Comparison of ENCODE assay signal across 9 mouse cellular contexts in genomic region chr11:50887390-50888128, GRCm38 (mm10). TPM values are rescaled to one million over a fixed set of nuclear protein-coding genes. Genes with fewer than 3 reads are reported as not detected.
DNase-seq lines count a peak whose midpoint lies in the region; ATAC-seq lines count a peak whose summit lies in the region.
"Had no signal": no experiment of that assay in that cellular context is flagged by ENCODE, and none has a peak within 500 bp of the region (broad histone marks: within the 10 kb centered on the region; RNA-seq: fewer than 3 reads in every experiment).

Zfp454 (minus strand) TSS chr11:50887651.

- H3K4me3 ChIP-seq in liver, embryonic 15.5 days (replicated peaks): peak within 1 kb of the TSS; percentile 30

- WGBS in liver, embryonic 15.5 days (ENCODE audit: insufficient replicate concordance): 6% methylated on average over 26 of the region's 26 CpGs

- H3K4me2 ChIP-seq in liver, embryonic 15.5 days: peak within 1 kb of the TSS; percentile 54

- peak; percentile 98 for ATAC-seq in frontal cortex, adult (ENCODE audit: low TSS enrichment)
- peak; percentile 44; the same call in 1 of the 2 replicates for ATAC-seq in liver, embryonic 15.5 days (ENCODE audit: insufficient read depth)

- H3K27me3 ChIP-seq in liver, embryonic 15.5 days: no peaks in the 10 kb centered on the region

- no peaks in the 10 kb centered on the region for H3K4me1 ChIP-seq in liver, embryonic 15.5 days (replicated peaks)

- H3K9ac ChIP-seq in liver, embryonic 15.5 days: no peak within 1 kb of the TSS

- H3K27ac ChIP-seq in liver, embryonic 15.5 days (replicated peaks): no peak within 1 kb of the TSS

- no peaks in the 10 kb centered on the region for H3K9me3 ChIP-seq in liver, embryonic 15.5 days (replicated peaks)

- H3K36me3 ChIP-seq in liver, embryonic 15.5 days (replicated peaks): no peaks in the 10 kb centered on the region

- peak; percentile 89 for DNase-seq in NIH3T3 (ENCODE audit: low read depth)
- peak; percentile 97 for DNase-seq in cerebellum, adult 9-11 months
- DNase-seq in heart, postnatal 36 days: peak; percentile 82
- peak; percentile 96 to 98 for DNase-seq in layer of hippocampus, adult 18-20 months (ENCODE audit: low spot score in 2 of 2)
- peak; percentile 87 for DNase-seq in ovary, adult 18-20 months (ENCODE audit: low spot score)
- peak; percentile 37 for DNase-seq in thymus, postnatal 4 days

- intact Hi-C loops in heart, postnatal 36 days (cut with DNase I): no loop called here

RNA-seq across cellular contexts. Expression of gene Zfp454, which starts in this region (rescaled TPM):
- 1 to 10 TPM; 1.1 to 1.3 TPM for total RNA-seq in heart, postnatal 36 days (2021)
- total RNA-seq in layer of hippocampus, adult 18-20 months (2021): 1 to 10 TPM; 5.2 to 7.2 TPM
- 0.28 and 0.30 TPM in 2 replicates for polyA plus RNA-seq in liver, embryonic 15.5 days (2015; fragmentation: Nextera tagmentation; extraction: Ambion mirVana)
- total RNA-seq: MEL had no signal

Comparison
In these comparisons a context has a peak if more than half of its experiments do, and no peak if none do; other contexts are left out.
1. Peak in ATAC-seq, H3K4me3 ChIP-seq and H3K4me2 ChIP-seq in liver, embryonic 15.5 days; RNA of the gene not detected or under 1 TPM.
2. DNase-seq: peak in every context shown above with its lines; median percentile 97 in cerebellum, adult 9-11 months; 97 in layer of hippocampus, adult 18-20 months; 89 in NIH3T3; 87 in ovary, adult 18-20 months; 82 in heart, postnatal 36 days; 37 in thymus, postnatal 4 days.